Mouse (Mus musculus) liver, embryonic 15.5 days (tissue): ENCODE measurements around the gene Ankrd13d. TPM values are rescaled to one million over a fixed set of nuclear protein-coding genes. Genes with fewer than 3 reads are reported as not detected.

ENCODE experiments used
- ATAC-seq: fragments of 200-750 bp; cut with Nextera tagmentation; 2 replicates; pipeline ENCODE4 v1.8.0; 2017; ENCODE audit warnings: moderate number of reproducible peaks, mild to moderate bottlenecking, moderate library complexity; ENCODE audit not compliant: insufficient read depth
- H3K27ac ChIP-seq: fragments of 300-500 bp; sonication (generic); replicated peaks from 2 replicates; pipeline ENCODE4 v1.5.1; 2015; ENCODE audit warnings: mild to moderate bottlenecking, inconsistent platforms
- H3K27me3 ChIP-seq: fragments of 300-500 bp; sonication (generic); 2 replicates; pipeline ENCODE4 v1.6.1; 2015; ENCODE audit warnings: mild to moderate bottlenecking, inconsistent platforms
- H3K36me3 ChIP-seq: fragments of 300-500 bp; sonication (generic); replicated peaks from 2 replicates; pipeline ENCODE4 v1.6.1; 2015; ENCODE audit warnings: moderate library complexity, mild to moderate bottlenecking, inconsistent platforms
- H3K4me1 ChIP-seq: fragments of 300-500 bp; sonication (generic); replicated peaks from 2 replicates; pipeline ENCODE4 v1.6.1; 2015; ENCODE audit warnings: inconsistent platforms
- H3K4me2 ChIP-seq: fragments of 300-500 bp; sonication (generic); 2 replicates; pipeline ENCODE4 v1.6.1; 2015; ENCODE audit warnings: moderate library complexity, mild to moderate bottlenecking, inconsistent platforms
- H3K4me3 ChIP-seq: fragments of 300-500 bp; sonication (generic); replicated peaks from 2 replicates; pipeline ENCODE4 v1.5.1; 2015; ENCODE audit warnings: mild to moderate bottlenecking, inconsistent platforms
- H3K9ac ChIP-seq: fragments of 300-500 bp; sonication (generic); 2 replicates; pipeline ENCODE4 v1.6.1; 2015; ENCODE audit warnings: moderate library complexity, mild to moderate bottlenecking, inconsistent platforms
- H3K9me3 ChIP-seq: fragments of 300-500 bp; sonication (generic); replicated peaks from 2 replicates; pipeline ENCODE4 v1.6.1; 2016; ENCODE audit warnings: inconsistent platforms
- WGBS: fragments of 180-500 bp; shearing (Covaris S2); methylation state at CpG from one replicate; pipeline ENCODE4 v1.1.7; 2015; ENCODE audit warnings: mixed read lengths; ENCODE audit not compliant: insufficient replicate concordance; 5-methylcytosine and 5-hydroxymethylcytosine counted together
- polyA plus RNA-seq: library from polyadenylated mRNA; unstranded; fragments of >200 nt; fragmentation: Nextera tagmentation; extraction: Ambion mirVana; gene quantifications from 2 replicates; pipeline ENCODE4 v1.2.1, GENCODE M21; 2015

Gene Ankrd13d
- polyA plus RNA-seq, 1 experiment from 2014 or later, result 1.5 TPM

DNA sequence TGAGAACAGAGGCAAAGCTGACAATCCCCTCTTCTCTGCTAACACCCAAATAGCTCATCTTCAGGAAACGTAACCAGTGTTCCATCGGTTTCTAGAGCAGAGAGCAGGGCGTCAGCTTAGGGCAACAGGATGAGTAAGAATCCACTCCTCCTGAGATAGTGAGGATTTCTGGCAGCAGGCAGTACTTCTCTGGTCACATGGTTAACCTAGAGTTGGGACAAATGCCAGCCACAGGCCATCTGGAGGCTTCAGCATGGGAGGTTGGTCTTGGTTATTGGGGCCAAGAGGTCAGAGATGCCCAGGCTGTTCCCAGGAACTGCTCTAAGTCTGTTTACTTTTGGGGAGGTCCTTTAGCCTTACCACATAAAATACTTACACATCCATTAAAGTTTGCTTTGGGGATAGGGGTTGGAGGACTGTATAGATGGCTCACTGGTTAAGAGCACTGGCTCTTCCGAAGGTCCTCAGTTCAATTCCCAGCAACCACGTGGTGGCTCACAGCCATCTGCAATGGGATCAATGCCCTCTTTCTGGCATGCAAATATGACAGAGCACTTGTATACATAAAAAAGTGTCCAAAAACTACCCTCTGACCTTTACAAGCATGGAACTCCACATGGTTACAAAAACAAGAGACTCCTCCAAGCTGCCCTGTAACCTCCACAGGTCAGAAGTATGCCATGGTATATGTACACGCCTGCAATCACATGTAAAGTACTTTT lies 32.4 kb upstream of the Ankrd13d start:
- Histone ChIP-seq H3K27me3 (no peaks in the 10 kb centered on the region), H3K9me3 (no peaks in the 10 kb centered on the region), H3K9ac (no peak overlapping the region), H3K27ac (no peak overlapping the region), H3K4me1 (peaks cover 12% of the 10 kb centered on the region; the same call in 1 of the 2 replicates), H3K4me2 (no peak overlapping the region), H3K4me3 (no peak overlapping the region), H3K36me3 (peaks cover 45% of the 10 kb centered on the region)
- ATAC-seq, result 0 out of 2 replicates have a peak, but pooled peaks have one; percentile 18
- 66% methylated on average over 6 of the region's 6 CpGs for WGBS

DNA sequence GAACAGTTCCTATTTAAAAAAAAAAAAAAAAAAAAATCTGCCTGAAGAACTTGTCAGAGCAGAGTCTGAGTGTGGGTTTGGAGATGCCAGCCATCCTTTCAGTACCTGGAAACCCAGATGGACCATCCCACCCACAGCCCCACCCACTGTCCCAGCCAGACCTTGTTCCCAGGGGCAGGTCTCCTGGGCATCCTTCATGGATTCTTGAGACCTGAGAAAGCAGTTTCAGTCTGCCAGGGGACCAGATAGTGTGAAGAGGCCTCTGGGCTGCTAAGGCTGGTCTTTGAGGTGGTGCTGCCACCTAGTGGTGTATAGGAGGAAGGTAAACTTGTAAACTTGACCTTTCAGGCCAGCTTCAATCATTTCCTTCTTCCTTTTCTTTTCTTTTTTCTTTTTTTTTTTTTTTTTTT lies 26.8 kb upstream of the Ankrd13d start:
- no peak overlapping the region for H3K9ac ChIP-seq
- H3K36me3 ChIP-seq, result no peaks in the 10 kb centered on the region
- H3K4me3 ChIP-seq, result no peak overlapping the region
- peaks cover 14% of the 10 kb centered on the region for H3K4me1 ChIP-seq
- H3K27ac ChIP-seq, result no peak overlapping the region
- H3K4me2 ChIP-seq, result no peak overlapping the region
- ATAC-seq, result no peak
- 0 out of 2 replicates have a peak, but pooled peaks cover 6% of the 10 kb centered on the region for H3K27me3 ChIP-seq
- no peaks in the 10 kb centered on the region for H3K9me3 ChIP-seq

GRCm38 (mm10) chr19:4309302-4309701 lies 26.4 kb upstream of the Ankrd13d start:
- H3K4me2 ChIP-seq, result no peak overlapping the region
- H3K9ac ChIP-seq, result no peak overlapping the region
- H3K9me3 ChIP-seq, result no peaks in the 10 kb centered on the region
- H3K27ac ChIP-seq, result no peak overlapping the region
- H3K27me3 ChIP-seq, result 0 out of 2 replicates have a peak, but pooled peaks cover 6% of the 10 kb centered on the region
- ATAC-seq, result no peak
- H3K4me1 ChIP-seq, result peaks cover 19% of the 10 kb centered on the region
- WGBS, result 75% methylated on average over 4 of the region's 4 CpGs
- no peak overlapping the region for H3K4me3 ChIP-seq
- no peaks in the 10 kb centered on the region for H3K36me3 ChIP-seq

DNA sequence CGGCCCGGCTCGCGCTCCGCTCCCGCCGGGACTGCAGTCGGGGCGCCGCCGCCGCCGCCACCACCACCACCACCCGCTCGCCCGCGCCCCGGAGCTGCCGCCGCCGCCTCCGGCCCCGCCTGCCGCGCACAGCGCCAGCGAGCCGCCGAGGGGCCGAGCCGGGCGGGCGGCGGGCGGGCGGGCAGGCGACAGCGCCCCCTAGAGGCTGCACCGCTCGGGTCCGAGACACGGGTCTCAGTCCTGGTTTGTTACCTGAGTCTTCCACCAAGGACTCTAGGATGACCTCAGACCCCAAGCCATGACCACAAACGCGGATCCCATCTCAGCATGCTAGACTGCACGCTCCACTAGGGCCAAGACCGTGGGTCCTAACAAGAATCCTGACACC lies 23.2 kb upstream of the Ankrd13d start, which contains the start of gene Grk2:
Grk2 (minus strand) TSS at position 33 of the 388 bp plus-strand sequence.
- peak within 1 kb of the TSS; percentile 82 for H3K27ac ChIP-seq
- H3K4me1 ChIP-seq, result peaks cover 50% of the 10 kb centered on the region
- H3K36me3 ChIP-seq, result no peaks in the 10 kb centered on the region
- 0 out of 2 replicates have a peak, but pooled peaks cover 6% of the 10 kb centered on the region for H3K27me3 ChIP-seq
- ATAC-seq, result peak; percentile 84
- H3K4me3 ChIP-seq, result peak within 1 kb of the TSS; percentile 80
- H3K9ac ChIP-seq, result peak within 1 kb of the TSS; percentile 97
- H3K9me3 ChIP-seq, result no peaks in the 10 kb centered on the region
- WGBS, result 0% methylated on average over 29 of the region's 46 CpGs
- peak within 1 kb of the TSS; percentile 90 for H3K4me2 ChIP-seq

DNA sequence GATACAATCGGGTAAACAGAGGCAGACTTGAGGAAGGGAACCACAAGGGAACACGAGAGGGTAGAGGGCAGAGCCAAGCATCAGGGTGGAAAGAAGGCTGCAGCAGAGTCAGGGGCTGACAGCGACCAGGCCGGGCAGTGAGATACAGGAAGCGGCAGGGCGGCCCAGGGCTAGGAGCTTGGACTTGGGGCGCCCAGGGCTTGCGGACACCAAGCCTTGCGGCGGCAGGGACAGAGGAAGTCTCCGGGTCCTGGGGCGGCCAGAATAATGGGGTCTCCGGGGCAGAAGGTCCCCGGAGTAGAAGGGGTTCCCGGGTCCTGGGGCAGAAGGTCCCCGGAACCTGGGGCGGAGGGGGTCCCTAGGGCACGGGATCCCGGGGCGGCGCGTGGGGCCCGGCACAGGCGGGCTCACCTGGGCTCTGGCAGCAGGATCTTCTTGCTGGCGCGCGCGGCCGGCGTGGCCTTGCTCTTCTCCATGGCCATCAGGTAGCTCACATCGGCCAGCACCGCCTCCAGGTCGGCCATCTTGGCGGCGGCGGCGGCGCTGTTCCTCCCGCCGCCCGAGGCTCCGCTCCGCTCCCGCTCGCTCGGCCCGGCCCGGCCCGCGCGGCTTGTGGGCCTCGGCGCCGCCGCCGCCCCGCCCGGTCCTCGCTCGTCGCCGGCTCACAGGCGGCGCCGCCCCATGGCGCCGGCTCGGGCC lies 22.7 kb upstream of the Ankrd13d start:
- H3K4me1 ChIP-seq, result peaks cover 55% of the 10 kb centered on the region

DNA sequence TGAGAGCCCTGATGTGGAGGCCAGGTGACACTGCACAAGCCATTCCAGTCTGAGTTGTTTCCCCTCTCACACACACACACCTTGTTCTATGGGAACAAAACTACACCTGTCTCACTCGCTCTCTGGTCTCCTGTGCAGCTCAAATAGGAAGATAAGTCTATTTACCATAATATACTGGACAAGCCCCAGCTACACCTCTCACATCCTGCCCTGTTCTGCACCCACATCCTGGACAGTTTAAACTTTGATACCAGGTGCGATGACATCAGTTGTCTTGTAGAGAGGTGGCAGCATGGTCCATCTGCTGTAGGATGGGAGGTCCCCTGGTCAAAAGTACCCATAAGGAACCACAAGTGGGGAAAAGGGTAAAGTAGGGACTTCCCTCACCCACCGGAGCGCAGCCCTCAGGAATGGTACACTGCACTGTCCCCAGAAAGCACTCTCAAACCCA lies 22.0 kb upstream of the Ankrd13d start:
- Histone ChIP-seq H3K9me3 (no peaks in the 10 kb centered on the region), H3K4me2 (peak overlapping the region; percentile 90), H3K36me3 (no peaks in the 10 kb centered on the region), H3K4me3 (peak overlapping the region; percentile 80), H3K27me3 (0 out of 2 replicates have a peak, but pooled peaks cover 6% of the 10 kb centered on the region), H3K27ac (peak overlapping the region; percentile 82), H3K9ac (peak overlapping the region; percentile 97), H3K4me1 (peaks cover 63% of the 10 kb centered on the region)
- WGBS, result 15% methylated on average over 4 of the region's 4 CpGs
- ATAC-seq, result no peak

More for the DNA sequence above, 22.7 kb upstream of the Ankrd13d start:
- WGBS, result under 1% methylated on average over 60 of the region's 68 CpGs
- ATAC-seq, result peak; percentile 76
- H3K27ac ChIP-seq, result peak overlapping the region; percentile 82
- H3K4me3 ChIP-seq, result peak overlapping the region; percentile 80
- H3K36me3 ChIP-seq, result no peaks in the 10 kb centered on the region
- 0 out of 2 replicates have a peak, but pooled peaks cover 6% of the 10 kb centered on the region for H3K27me3 ChIP-seq
- H3K4me2 ChIP-seq, result peak overlapping the region; percentile 90
- H3K9ac ChIP-seq, result peak overlapping the region; percentile 97
- H3K9me3 ChIP-seq, result no peaks in the 10 kb centered on the region

DNA sequence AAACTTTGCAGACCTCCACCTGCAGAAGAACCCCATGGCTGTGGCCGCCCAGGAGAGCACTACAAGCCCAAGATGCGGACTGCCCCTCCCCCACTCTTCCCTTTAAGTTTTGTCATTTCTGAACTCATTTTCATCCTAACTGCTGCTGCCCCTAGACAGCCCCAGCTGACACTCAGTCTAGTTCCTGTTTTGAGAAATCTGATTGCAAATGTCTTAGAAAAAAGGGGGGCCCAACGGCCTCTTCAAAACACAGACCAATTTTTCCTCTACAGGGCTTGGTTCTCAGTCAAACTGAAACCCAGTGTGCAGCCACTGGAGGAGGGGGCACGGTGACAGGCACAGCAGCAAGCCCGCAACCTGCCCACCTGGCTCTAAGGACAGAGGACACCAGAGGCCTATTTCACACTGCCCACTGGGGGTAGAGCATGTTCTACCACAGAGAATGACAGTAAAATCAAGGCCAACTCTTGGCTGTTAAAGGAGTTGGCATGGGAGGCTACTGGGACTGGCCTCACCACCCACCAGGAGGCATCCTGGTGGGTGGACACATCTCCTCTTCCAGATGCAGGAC lies 21.4 kb upstream of the Ankrd13d start:
- H3K27ac ChIP-seq, result peak overlapping the region; percentile 82
- H3K4me2 ChIP-seq, result peak overlapping the region; percentile 90
- peak overlapping the region; percentile 97; the same call in 1 of the 2 replicates for H3K9ac ChIP-seq
- peaks cover 66% of the 10 kb centered on the region for H3K4me1 ChIP-seq
- H3K36me3 ChIP-seq, result no peaks in the 10 kb centered on the region
- whole genome bisulfite sequencing, result 20% methylated on average over 5 of the region's 5 CpGs
- 0 out of 2 replicates have a peak, but pooled peaks cover 6% of the 10 kb centered on the region for H3K27me3 ChIP-seq
- H3K9me3 ChIP-seq, result no peaks in the 10 kb centered on the region
- no peak for ATAC-seq
- H3K4me3 ChIP-seq, result peak overlapping the region; percentile 80

DNA sequence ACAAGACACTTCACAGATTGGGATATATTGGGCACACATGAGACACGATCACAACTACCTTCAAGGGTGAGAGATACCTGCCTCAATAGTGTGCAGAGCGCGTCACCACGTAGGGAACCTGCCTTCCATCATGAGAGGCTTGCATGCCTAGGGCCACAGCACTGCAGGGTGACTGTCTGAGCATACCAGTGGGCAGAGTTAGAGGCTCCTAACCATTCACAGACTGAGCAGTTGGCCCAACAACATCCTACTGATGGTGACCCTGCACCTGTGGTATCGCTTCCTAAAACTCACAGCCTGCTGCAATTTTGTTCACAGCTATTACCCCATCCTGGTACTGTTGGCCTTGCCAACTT lies 20.7 kb upstream of the Ankrd13d start:
- H3K9ac ChIP-seq, result no peak overlapping the region
- 72% methylated on average over 5 of the region's 5 CpGs for WGBS
- H3K27ac ChIP-seq, result peak overlapping the region; percentile 82
- H3K36me3 ChIP-seq, result no peaks in the 10 kb centered on the region
- peak overlapping the region; percentile 80 for H3K4me3 ChIP-seq
- H3K27me3 ChIP-seq, result 0 out of 2 replicates have a peak, but pooled peaks cover 6% of the 10 kb centered on the region
- no peak for ATAC-seq
- H3K4me1 ChIP-seq, result peaks cover 73% of the 10 kb centered on the region
- peak overlapping the region; percentile 90 for H3K4me2 ChIP-seq
- H3K9me3 ChIP-seq, result no peaks in the 10 kb centered on the region

DNA sequence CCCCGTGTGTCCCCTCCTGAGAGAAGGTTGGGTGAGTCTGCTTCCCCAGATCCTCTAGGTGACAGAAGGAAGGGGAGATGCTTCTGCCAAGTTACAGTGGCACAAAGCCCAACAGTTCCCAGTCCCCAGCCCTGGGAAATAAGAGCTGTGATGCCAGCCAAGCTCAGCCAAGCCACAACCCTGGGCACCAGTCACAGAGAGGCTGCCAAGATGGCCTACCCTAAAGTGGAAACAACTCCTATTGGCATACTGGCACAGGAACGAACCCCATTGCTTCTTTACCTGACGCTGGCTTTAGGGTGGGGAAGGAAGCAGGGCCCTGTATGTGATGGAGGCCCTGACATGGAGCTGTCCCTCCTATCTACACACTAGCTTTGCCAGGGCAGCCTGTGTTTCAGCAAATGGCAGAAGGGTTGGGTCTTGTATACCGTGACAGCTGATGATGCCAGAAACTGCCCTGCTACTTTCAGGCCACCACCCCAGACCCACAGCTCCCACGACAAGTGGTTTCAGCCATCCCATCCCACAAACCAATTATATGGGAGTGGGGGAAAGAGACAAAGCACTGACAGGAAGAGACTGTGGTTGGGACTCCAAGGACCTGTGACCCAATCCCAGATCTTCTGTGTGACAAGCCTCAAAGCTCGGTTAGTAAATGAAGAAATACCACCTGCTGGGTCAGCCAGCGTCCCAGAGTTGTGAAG lies 20.2 kb upstream of the Ankrd13d start:
- WGBS, result 24% methylated on average over 7 of the region's 7 CpGs
- peak overlapping the region; percentile 82 for H3K27ac ChIP-seq
- no peak for ATAC-seq
- no peaks in the 10 kb centered on the region for H3K9me3 ChIP-seq
- 0 out of 2 replicates have a peak, but pooled peaks cover 6% of the 10 kb centered on the region for H3K27me3 ChIP-seq
- peak overlapping the region; percentile 11 for H3K4me3 ChIP-seq
- peak overlapping the region; percentile 4; the same call in 1 of the 2 replicates for H3K9ac ChIP-seq
- peaks cover 79% of the 10 kb centered on the region for H3K4me1 ChIP-seq
- H3K4me2 ChIP-seq, result peak overlapping the region; percentile 90
- no peaks in the 10 kb centered on the region for H3K36me3 ChIP-seq

- Histone ChIP-seq H3K4me3 (peak overlapping the region; percentile 11), H3K27ac (peak overlapping the region; percentile 82), H3K9ac (no peak overlapping the region), H3K4me2 (peak overlapping the region; percentile 90), H3K9me3 (no peaks in the 10 kb centered on the region), H3K27me3 (0 out of 2 replicates have a peak, but pooled peaks cover 3% of the 10 kb centered on the region), H3K4me1 (peaks cover 89% of the 10 kb centered on the region), H3K36me3 (no peaks in the 10 kb centered on the region)
- no peak for ATAC-seq
- WGBS, result 27% methylated on average over 21 of the region's 21 CpGs
Measured at GRCm38 (mm10) chr19:4301735-4302651, 19.1 kb upstream of the Ankrd13d start.
